Mouse (Mus musculus) forebrain, embryonic 16.5 days (tissue): ENCODE results near the gene Klf1. TPM values are rescaled to one million over a fixed set of nuclear protein-coding genes. Genes with fewer than 3 reads are reported as not detected.

Experiments
- ATAC-seq: fragments of 200-750 bp; cut with Nextera tagmentation; 2 replicates; pipeline ENCODE4 v1.8.0; 2017; ENCODE audit warnings: mild to moderate bottlenecking, moderate library complexity
- H3K27ac ChIP-seq: fragments of 300-500 bp; sonication (generic); 2 replicates; pipeline ENCODE4 v1.5.1; 2014; ENCODE audit warnings: low read length, control low read depth
- H3K27me3 ChIP-seq: fragments of 300-500 bp; sonication (generic); replicated peaks from 2 replicates; pipeline ENCODE4 v1.6.1; 2014; ENCODE audit warnings: low read length; ENCODE audit not compliant: control insufficient read depth, insufficient read depth
- H3K36me3 ChIP-seq: fragments of 300-500 bp; sonication (generic); 2 replicates; pipeline ENCODE4 v1.6.1; 2014; ENCODE audit not compliant: control insufficient read depth, insufficient read depth
- H3K4me1 ChIP-seq: fragments of 300-500 bp; sonication (generic); replicated peaks from 2 replicates; pipeline ENCODE4 v1.6.1; 2014; ENCODE audit warnings: low read length; ENCODE audit not compliant: control insufficient read depth, insufficient read depth
- H3K4me2 ChIP-seq: fragments of 300-500 bp; sonication (generic); 2 replicates; pipeline ENCODE4 v1.6.1; 2014; ENCODE audit warnings: mild to moderate bottlenecking, low read length, control low read depth
- H3K4me3 ChIP-seq: fragments of 300-500 bp; sonication (generic); replicated peaks from 2 replicates; pipeline ENCODE4 v1.5.1; 2014; ENCODE audit warnings: mild to moderate bottlenecking, low read length, control low read depth
- H3K9ac ChIP-seq: fragments of 300-500 bp; sonication (generic); replicated peaks from 2 replicates; pipeline ENCODE4 v1.6.1; 2014; ENCODE audit warnings: low read depth, low read length, control low read depth
- H3K9me3 ChIP-seq: fragments of 300-500 bp; sonication (generic); 2 replicates; pipeline ENCODE4 v1.6.1; 2016; ENCODE audit warnings: low read length; ENCODE audit not compliant: control insufficient read depth
- WGBS: fragments of 180-500 bp; shearing (Covaris S2); extraction: QIAGEN DNeasy Blood & Tissue Kit; methylation state at CpG from one replicate; pipeline ENCODE4 v1.1.7; 2014; 5-methylcytosine and 5-hydroxymethylcytosine counted together
- polyA plus RNA-seq: library from polyadenylated mRNA; unstranded; fragments of >200 nt; fragmentation: Nextera tagmentation; extraction: Ambion mirVana; gene quantifications from 2 replicates; pipeline ENCODE4 v1.2.1, GENCODE M21; 2015

Gene Klf1
- polyA plus RNA-seq, 1 experiment from 2014 or later, result 0.85 TPM

- peaks cover 40% of the 10 kb centered on the region for H3K36me3 ChIP-seq
- 0 out of 2 replicates have a peak, but pooled peaks cover 2% of the 10 kb centered on the region for H3K27me3 ChIP-seq
- no peak for ATAC-seq
- 85% methylated on average over 9 of the region's 9 CpGs for WGBS
- H3K9ac ChIP-seq, result no peak overlapping the region
- no peak overlapping the region for H3K4me3 ChIP-seq
- H3K27ac ChIP-seq, result no peak overlapping the region
- no peak overlapping the region for H3K4me2 ChIP-seq
- no peaks in the 10 kb centered on the region for H3K9me3 ChIP-seq
- H3K4me1 ChIP-seq, result peaks cover 18% of the 10 kb centered on the region
These were observed 10.1 kb downstream of the Klf1 start for GRCm38 (mm10) chr8:84911854-84912253.

- ATAC-seq, result no peak
- Histone ChIP-seq H3K27me3 (0 out of 2 replicates have a peak, but pooled peaks cover 2% of the 10 kb centered on the region), H3K4me1 (peaks cover 18% of the 10 kb centered on the region), H3K36me3 (peaks cover 42% of the 10 kb centered on the region), H3K27ac (no peak overlapping the region), H3K9me3 (no peaks in the 10 kb centered on the region), H3K9ac (no peak overlapping the region; the same call in 1 of the 2 replicates), H3K4me3 (no peak overlapping the region; the same call in 1 of the 2 replicates), H3K4me2 (no peak overlapping the region; the same call in 1 of the 2 replicates)
- 33% methylated on average over 27 of the region's 27 CpGs for WGBS
These were observed 10.7 kb downstream of the Klf1 start for GRCm38 (mm10) chr8:84912391-84912790.

- 0 out of 2 replicates have a peak, but pooled peaks have one; percentile 9 for ATAC-seq
- peaks cover 43% of the 10 kb centered on the region for H3K36me3 ChIP-seq
- H3K4me1 ChIP-seq, result peaks cover 18% of the 10 kb centered on the region
- WGBS, result 3% methylated on average over 55 of the region's 55 CpGs
- H3K4me3 ChIP-seq, result peak overlapping the region; percentile 25
- no peaks in the 10 kb centered on the region for H3K9me3 ChIP-seq
- H3K27ac ChIP-seq, result no peak overlapping the region
- 0 out of 2 replicates have a peak, but pooled peaks cover 2% of the 10 kb centered on the region for H3K27me3 ChIP-seq
- no peak overlapping the region; the same call in 1 of the 2 replicates for H3K9ac ChIP-seq
- peak overlapping the region; percentile 49 for H3K4me2 ChIP-seq
These were observed 11.3 kb downstream of the Klf1 start for GRCm38 (mm10) chr8:84912895-84913501.

GRCm38 (mm10) chr8:84913502-84913900 lies 11.8 kb downstream of the Klf1 start:
- peak overlapping the region; percentile 25 for H3K4me3 ChIP-seq

GRCm38 (mm10) chr8:84913960-84914359 lies 12.2 kb downstream of the Klf1 start:
- 34% methylated on average over 4 of the region's 4 CpGs for WGBS
- 0 out of 2 replicates have a peak, but pooled peaks cover 2% of the 10 kb centered on the region for H3K27me3 ChIP-seq
- H3K4me1 ChIP-seq, result peaks cover 9% of the 10 kb centered on the region
- H3K4me2 ChIP-seq, result no peak overlapping the region
- ATAC-seq, result no peak
- H3K9me3 ChIP-seq, result no peaks in the 10 kb centered on the region
- H3K27ac ChIP-seq, result no peak overlapping the region
- H3K9ac ChIP-seq, result no peak overlapping the region
- H3K36me3 ChIP-seq, result peaks cover 43% of the 10 kb centered on the region
- no peak overlapping the region for H3K4me3 ChIP-seq

More at GRCm38 (mm10) chr8:84913502-84913900, 11.8 kb downstream of the Klf1 start:
- 17% methylated on average over 9 of the region's 9 CpGs for WGBS
- peak overlapping the region; percentile 49 for H3K4me2 ChIP-seq
- H3K27me3 ChIP-seq, result 0 out of 2 replicates have a peak, but pooled peaks cover 2% of the 10 kb centered on the region
- peaks cover 43% of the 10 kb centered on the region for H3K36me3 ChIP-seq
- H3K27ac ChIP-seq, result no peak overlapping the region
- no peak for ATAC-seq
- no peaks in the 10 kb centered on the region for H3K9me3 ChIP-seq
- H3K4me1 ChIP-seq, result peaks cover 13% of the 10 kb centered on the region
- H3K9ac ChIP-seq, result no peak overlapping the region; the same call in 1 of the 2 replicates

- ATAC-seq, result no peak
- Histone ChIP-seq H3K4me1 (peaks cover 8% of the 10 kb centered on the region), H3K9me3 (no peaks in the 10 kb centered on the region), H3K36me3 (peaks cover 54% of the 10 kb centered on the region), H3K4me2 (no peak overlapping the region), H3K27ac (no peak overlapping the region), H3K9ac (no peak overlapping the region), H3K27me3 (0 out of 2 replicates have a peak, but pooled peaks cover 2% of the 10 kb centered on the region), H3K4me3 (no peak overlapping the region)
- WGBS, result 87% methylated on average over 8 of the region's 8 CpGs
These were observed 13.5 kb downstream of the Klf1 start for GRCm38 (mm10) chr8:84915269-84915668.

- Histone ChIP-seq H3K27ac (no peak overlapping the region), H3K27me3 (0 out of 2 replicates have a peak, but pooled peaks cover 2% of the 10 kb centered on the region), H3K9me3 (no peaks in the 10 kb centered on the region), H3K4me3 (no peak overlapping the region), H3K4me1 (peaks cover 6% of the 10 kb centered on the region), H3K4me2 (no peak overlapping the region), H3K9ac (no peak overlapping the region), H3K36me3 (peaks cover 63% of the 10 kb centered on the region)
- 26% methylated on average over 20 of the region's 20 CpGs for WGBS
- no peak for ATAC-seq
These were observed 16.1 kb downstream of the Klf1 start for GRCm38 (mm10) chr8:84917781-84918180.

GRCm38 (mm10) chr8:84918646-84919045 lies 16.9 kb downstream of the Klf1 start:
- WGBS, result 96% methylated on average over 15 of the region's 15 CpGs
- Histone ChIP-seq H3K9ac (no peak overlapping the region), H3K4me1 (no peaks in the 10 kb centered on the region; the same call in 1 of the 2 replicates), H3K27me3 (0 out of 2 replicates have a peak, but pooled peaks cover 2% of the 10 kb centered on the region), H3K4me2 (no peak overlapping the region), H3K27ac (no peak overlapping the region), H3K36me3 (peaks cover 58% of the 10 kb centered on the region), H3K4me3 (no peak overlapping the region), H3K9me3 (no peaks in the 10 kb centered on the region)
- no peak for ATAC-seq

GRCm38 (mm10) chr8:84921596-84921995 lies 19.9 kb downstream of the Klf1 start:
- no peak overlapping the region for H3K27ac ChIP-seq
- no peak overlapping the region for H3K4me3 ChIP-seq
- peaks cover 47% of the 10 kb centered on the region for H3K36me3 ChIP-seq
- H3K4me2 ChIP-seq, result no peak overlapping the region
- no peaks in the 10 kb centered on the region for H3K27me3 ChIP-seq
- ATAC-seq, result no peak
- H3K9ac ChIP-seq, result no peak overlapping the region
- no peaks in the 10 kb centered on the region for H3K9me3 ChIP-seq
- WGBS, result 88% methylated on average over 2 of the region's 2 CpGs
- no peaks in the 10 kb centered on the region for H3K4me1 ChIP-seq
